Mouse (Mus musculus) forebrain, embryonic 14.5 days (tissue): ENCODE results near the gene Cox5a. TPM values are rescaled to one million over a fixed set of nuclear protein-coding genes. Genes with fewer than 3 reads are reported as not detected.

ENCODE experiments used
- ATAC-seq: fragments of 200-750 bp; cut with Nextera tagmentation; 2 replicates; pipeline ENCODE4 v1.8.0; 2017; ENCODE audit warnings: mild to moderate bottlenecking, moderate library complexity
- DNase-seq: peaks from one replicate; pipeline ENCODE4 v3.0.0-alpha.2; 2015; ENCODE audit warnings: low spot score
- H3K27ac ChIP-seq: fragments of 300-500 bp; sonication (generic); 2 replicates; pipeline ENCODE4 v1.5.1; 2014; ENCODE audit warnings: low read depth, mild to moderate bottlenecking, control low read depth, low read length, moderate library complexity
- H3K27me3 ChIP-seq: fragments of 300-500 bp; sonication (generic); replicated peaks from 2 replicates; pipeline ENCODE4 v1.6.1; 2014; ENCODE audit warnings: low read length, control low read depth, mixed read lengths; ENCODE audit not compliant: control insufficient read depth, insufficient read depth
- H3K36me3 ChIP-seq: fragments of 300-500 bp; sonication (generic); 2 replicates; pipeline ENCODE4 v1.6.1; 2014; ENCODE audit warnings: low read length, control low read depth; ENCODE audit not compliant: control insufficient read depth, insufficient read depth
- H3K4me1 ChIP-seq: fragments of 300-500 bp; sonication (generic); 2 replicates; pipeline ENCODE4 v1.6.1; 2014; ENCODE audit warnings: antibody characterized with exemption, low read length, control low read depth; ENCODE audit not compliant: control insufficient read depth, insufficient read depth
- H3K4me2 ChIP-seq: fragments of 300-500 bp; sonication (generic); 2 replicates; pipeline ENCODE4 v1.6.1; 2014; ENCODE audit warnings: mild to moderate bottlenecking, control low read depth, low read length
- H3K4me3 ChIP-seq: fragments of 300-500 bp; sonication (generic); 2 replicates; pipeline ENCODE4 v1.5.1; 2014; ENCODE audit warnings: low read depth, low read length, control low read depth
- H3K9ac ChIP-seq: fragments of 300-500 bp; sonication (generic); 2 replicates; pipeline ENCODE4 v1.6.1; 2014; ENCODE audit warnings: mild to moderate bottlenecking, low read length, control low read depth, moderate library complexity
- H3K9me3 ChIP-seq: fragments of 300-500 bp; sonication (generic); replicated peaks from 2 replicates; pipeline ENCODE4 v1.6.1; 2016; ENCODE audit warnings: low read length, control low read depth, mixed read lengths; ENCODE audit not compliant: control insufficient read depth
- WGBS: fragments of 180-500 bp; shearing (Covaris S2); extraction: QIAGEN DNeasy Blood & Tissue Kit; methylation state at CpG from one replicate; pipeline ENCODE4 v1.1.7; 2014; 5-methylcytosine and 5-hydroxymethylcytosine counted together
- polyA plus RNA-seq: library from polyadenylated mRNA; unstranded; fragments of >200 nt; fragmentation: Nextera tagmentation; extraction: Ambion mirVana; gene quantifications from 2 replicates; pipeline ENCODE4 v1.2.1, GENCODE M21; 2014

Gene Cox5a
- polyA plus RNA-seq, 1 experiment from 2014 or later: 827 TPM

DNA sequence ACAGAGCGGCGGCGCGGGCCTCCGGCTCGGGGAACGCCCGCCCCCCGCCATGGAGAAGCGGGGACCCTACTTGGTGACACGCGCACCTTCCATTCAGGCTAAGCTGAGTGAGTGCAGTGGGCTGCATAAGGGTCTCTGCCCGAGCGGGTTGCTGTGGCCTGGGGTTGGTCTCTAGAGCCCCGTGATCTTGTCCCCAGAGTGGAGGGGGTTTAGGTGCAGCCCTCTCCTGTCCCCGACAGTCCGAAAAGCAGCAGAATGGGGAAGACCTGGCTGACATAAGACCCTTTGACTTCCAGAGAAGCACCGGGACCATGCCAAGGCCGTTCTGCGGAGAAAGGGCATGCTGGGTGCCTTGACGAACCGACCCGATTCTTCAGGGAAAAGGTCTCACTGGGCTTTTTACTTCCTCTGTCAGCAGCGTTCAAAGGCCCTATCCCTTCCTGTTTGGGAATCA lies 16.7 kb downstream of the Cox5a start:
- H3K27ac ChIP-seq: peak overlapping the region; percentile 86
- under 1% methylated on average over 24 of the region's 24 CpGs for WGBS
- H3K4me3 ChIP-seq: peak overlapping the region; percentile 70
- DNase-seq (peak; percentile 31), ATAC-seq (peak; percentile 79)
- peak overlapping the region; percentile 80 for H3K9ac ChIP-seq
- H3K4me2 ChIP-seq: peak overlapping the region; percentile 65
- peaks cover 60% of the 10 kb centered on the region for H3K36me3 ChIP-seq
- H3K27me3 ChIP-seq: no peaks in the 10 kb centered on the region
- peaks cover 12% of the 10 kb centered on the region for H3K4me1 ChIP-seq
- H3K9me3 ChIP-seq: no peaks in the 10 kb centered on the region

DNA sequence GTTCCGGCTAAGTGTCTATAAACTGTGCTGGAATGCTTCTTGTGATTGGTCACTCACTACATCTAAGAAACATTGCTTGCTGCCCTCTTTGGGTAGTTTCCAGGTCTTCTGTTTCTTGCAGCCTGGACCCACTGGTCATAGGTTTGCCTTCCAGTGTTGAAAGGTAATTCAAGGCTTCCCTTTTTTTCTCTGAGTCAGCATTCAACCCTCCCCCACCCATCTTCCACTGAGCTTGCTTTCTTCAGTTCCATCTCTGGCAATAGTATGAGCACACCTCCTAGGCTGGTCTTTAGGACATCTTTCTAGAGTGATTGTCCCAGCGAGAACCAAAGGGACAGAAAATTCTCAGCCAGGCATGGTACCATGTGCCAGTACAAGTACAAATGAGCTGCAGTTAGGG lies 18.5 kb downstream of the Cox5a start:
- H3K36me3 ChIP-seq: peaks cover 61% of the 10 kb centered on the region

DNA sequence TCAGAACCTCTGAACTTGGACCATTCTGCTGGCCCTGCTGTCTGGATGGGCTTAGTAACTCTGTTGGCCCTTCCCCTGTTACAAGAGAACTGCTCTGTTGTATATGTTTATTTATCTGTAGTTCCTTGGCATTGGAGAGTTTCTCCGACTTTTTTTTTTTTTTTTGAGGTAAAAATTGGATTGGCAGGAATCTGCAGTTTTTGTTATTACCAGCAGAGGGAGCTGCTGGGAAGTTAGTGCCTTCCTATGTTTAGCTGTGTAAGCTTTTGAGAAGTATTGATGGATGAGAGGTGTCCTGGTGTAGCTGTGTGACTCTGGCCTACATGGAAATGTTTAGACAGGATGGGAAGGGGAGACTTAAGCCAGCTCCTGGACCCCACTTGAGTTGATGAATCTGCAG lies 20.2 kb downstream of the Cox5a start:
- 12% methylated on average over 1 of the region's 1 CpGs for WGBS
- H3K4me3 ChIP-seq: no peak overlapping the region
- ATAC-seq: no peak

More for the DNA sequence above, 18.5 kb downstream of the Cox5a start:
- WGBS: 91% methylated on average over 2 of the region's 2 CpGs
- Histone ChIP-seq H3K4me1 (peaks cover 12% of the 10 kb centered on the region), H3K4me2 (no peak overlapping the region), H3K9ac (no peak overlapping the region), H3K9me3 (no peaks in the 10 kb centered on the region), H3K4me3 (no peak overlapping the region), H3K27me3 (no peaks in the 10 kb centered on the region), H3K27ac (no peak overlapping the region)
- ATAC-seq (no peak), DNase-seq (no peak)

DNA sequence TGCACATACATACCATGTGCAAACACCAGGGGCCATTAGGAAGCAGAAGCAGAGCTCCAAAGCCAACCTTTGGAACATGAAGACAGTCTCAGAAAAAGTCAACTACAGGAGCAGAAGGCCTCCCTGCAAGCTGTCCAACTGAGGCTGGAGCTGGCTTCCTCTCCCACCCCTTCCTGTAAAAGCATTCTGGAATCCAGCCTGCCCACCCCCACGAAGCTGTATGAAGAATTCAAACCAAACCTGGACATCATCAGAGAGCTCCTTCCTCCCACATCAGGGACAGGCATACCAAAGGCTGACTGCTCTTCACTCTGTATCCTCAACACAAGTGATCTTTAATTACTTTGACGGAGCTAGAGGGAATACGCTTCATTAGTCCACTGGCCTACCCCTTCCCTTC lies 22.9 kb downstream of the Cox5a start:
- no peak overlapping the region for H3K27ac ChIP-seq
- H3K36me3 ChIP-seq: peaks cover 98% of the 10 kb centered on the region
- DNase-seq: no peak
- no peak overlapping the region for H3K4me3 ChIP-seq
- H3K4me1 ChIP-seq: no peaks in the 10 kb centered on the region
- no peak overlapping the region for H3K9ac ChIP-seq
- no peak overlapping the region for H3K4me2 ChIP-seq
- no peaks in the 10 kb centered on the region for H3K9me3 ChIP-seq
- H3K27me3 ChIP-seq: no peaks in the 10 kb centered on the region
- ATAC-seq: no peak
- WGBS: 82% methylated on average over 3 of the region's 3 CpGs

More for the DNA sequence above, 20.2 kb downstream of the Cox5a start:
- H3K4me1 ChIP-seq: peaks cover 12% of the 10 kb centered on the region
- H3K27me3 ChIP-seq: no peaks in the 10 kb centered on the region
- no peak overlapping the region for H3K9ac ChIP-seq
- H3K36me3 ChIP-seq: peaks cover 73% of the 10 kb centered on the region
- H3K9me3 ChIP-seq: no peaks in the 10 kb centered on the region
- DNase-seq: peak; percentile 78
- H3K27ac ChIP-seq: no peak overlapping the region
- no peak overlapping the region for H3K4me2 ChIP-seq

DNA sequence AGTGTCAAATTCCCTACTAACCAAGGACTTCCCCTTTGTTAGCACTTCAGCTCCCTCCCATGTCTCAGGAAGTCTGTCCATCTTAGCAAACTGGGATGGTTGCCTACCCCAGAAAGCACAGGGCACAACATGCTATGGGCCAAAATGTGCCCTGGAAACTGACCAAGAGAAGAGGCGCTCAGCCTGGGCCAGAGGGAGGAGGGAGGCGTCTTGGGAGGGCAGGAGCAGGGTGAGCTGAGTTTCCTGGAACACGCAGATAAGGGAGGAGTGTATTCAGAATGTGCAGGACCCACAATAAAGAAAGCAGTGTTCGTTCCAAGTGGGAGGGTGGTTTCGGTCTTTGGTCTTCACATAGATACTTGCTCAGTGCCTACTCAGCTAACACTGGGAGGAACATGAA lies 26.2 kb downstream of the Cox5a start:
- Histone ChIP-seq H3K9ac (no peak overlapping the region), H3K9me3 (no peaks in the 10 kb centered on the region), H3K27me3 (no peaks in the 10 kb centered on the region), H3K4me3 (no peak overlapping the region), H3K4me2 (no peak overlapping the region), H3K27ac (no peak overlapping the region), H3K4me1 (peaks cover 5% of the 10 kb centered on the region), H3K36me3 (peaks cover 82% of the 10 kb centered on the region)
- ATAC-seq (no peak), DNase-seq (no peak)
- 86% methylated on average over 5 of the region's 5 CpGs for WGBS

DNA sequence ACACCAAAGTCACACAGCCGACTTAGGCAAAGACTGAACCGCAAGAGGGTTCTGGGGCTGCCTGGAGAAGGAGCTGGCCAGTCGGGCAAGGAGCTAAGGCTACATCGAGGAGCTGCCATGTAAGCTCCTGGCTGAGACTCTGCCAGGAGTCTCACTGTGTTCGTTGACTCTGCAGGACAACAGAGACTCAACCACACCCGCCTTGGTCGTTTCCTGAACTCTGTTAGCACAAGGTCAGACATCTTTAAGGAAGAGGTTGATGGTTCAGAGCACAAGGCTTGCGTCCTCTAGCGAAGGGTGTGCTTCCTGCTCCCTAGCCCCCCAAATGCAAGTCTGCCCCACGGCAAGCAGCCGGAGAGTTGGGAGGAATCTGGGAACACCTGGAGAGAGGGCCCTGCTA lies 26.8 kb downstream of the Cox5a start:
- Histone ChIP-seq H3K9me3 (no peaks in the 10 kb centered on the region), H3K36me3 (peaks cover 76% of the 10 kb centered on the region), H3K27me3 (no peaks in the 10 kb centered on the region), H3K4me3 (no peak overlapping the region), H3K4me1 (peaks cover 5% of the 10 kb centered on the region), H3K9ac (no peak overlapping the region), H3K4me2 (no peak overlapping the region), H3K27ac (no peak overlapping the region)
- no peak for ATAC-seq
- WGBS: 92% methylated on average over 11 of the region's 11 CpGs
- no peak for DNase-seq

DNA sequence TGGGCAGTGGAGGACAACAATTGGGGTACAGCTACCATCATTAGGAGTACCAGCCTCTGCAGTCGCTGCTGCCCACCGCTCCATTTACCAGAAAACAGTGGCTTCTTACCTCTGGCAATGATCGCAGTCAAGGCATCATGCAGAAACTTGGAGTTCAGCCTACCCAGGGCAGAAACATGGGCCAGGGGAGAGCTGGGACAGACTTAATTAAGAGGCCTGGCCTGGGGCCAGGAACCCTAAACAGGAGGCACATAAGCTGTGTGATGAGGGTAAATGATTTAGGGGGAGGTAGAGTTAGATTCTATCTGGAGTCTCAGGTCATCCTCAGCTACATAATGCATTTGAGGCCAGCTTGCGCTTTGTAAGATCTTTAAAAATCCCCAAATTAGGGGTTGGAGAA lies 28.1 kb downstream of the Cox5a start:
- H3K4me3 ChIP-seq: no peak overlapping the region
- no peak overlapping the region for H3K27ac ChIP-seq
- H3K27me3 ChIP-seq: no peaks in the 10 kb centered on the region
- DNase-seq (peak; percentile 61), ATAC-seq (no peak)
- peaks cover 5% of the 10 kb centered on the region for H3K4me1 ChIP-seq
- H3K4me2 ChIP-seq: no peak overlapping the region
- no peaks in the 10 kb centered on the region for H3K9me3 ChIP-seq
- H3K9ac ChIP-seq: no peak overlapping the region
- peaks cover 63% of the 10 kb centered on the region for H3K36me3 ChIP-seq
- 77% methylated on average over 4 of the region's 4 CpGs for WGBS

DNA sequence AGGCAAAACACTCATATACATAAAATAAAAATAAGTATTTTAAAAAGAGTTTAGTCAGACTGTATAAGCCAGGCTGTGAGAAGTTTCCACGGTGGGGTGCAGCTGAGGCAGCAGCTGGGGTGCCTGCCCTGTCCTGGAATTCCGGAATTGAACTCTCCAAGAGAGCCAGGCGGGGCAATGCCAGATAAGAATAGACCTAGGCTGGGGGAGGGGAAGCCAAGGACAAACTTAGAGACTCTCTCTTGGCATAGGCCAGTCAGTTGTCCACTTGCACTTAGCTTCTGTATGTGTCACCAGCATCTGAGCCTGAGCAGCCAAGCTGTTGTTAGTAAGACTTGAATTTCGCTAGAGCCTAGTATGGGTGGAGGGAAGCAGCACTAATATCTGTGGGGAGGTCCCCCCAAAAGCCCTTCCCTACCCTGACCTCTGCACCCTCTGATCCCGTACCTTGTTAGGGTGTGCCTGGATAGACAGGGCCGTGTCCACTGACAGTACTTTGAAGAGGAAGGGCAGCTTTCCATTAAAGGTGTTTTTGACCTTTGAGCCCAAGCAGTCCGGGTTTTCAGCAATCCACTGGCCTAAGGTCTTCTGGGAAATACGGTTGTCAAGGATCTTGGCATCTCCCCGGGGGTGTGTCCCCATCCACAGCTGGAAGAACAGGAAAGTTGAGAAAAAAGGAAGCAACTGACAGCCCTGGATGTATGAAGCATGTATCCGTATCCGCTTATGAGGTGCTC lies 29.2 kb downstream of the Cox5a start:
- Histone ChIP-seq H3K27ac (no peak overlapping the region), H3K9ac (no peak overlapping the region), H3K4me3 (no peak overlapping the region), H3K4me2 (no peak overlapping the region), H3K4me1 (peaks cover 5% of the 10 kb centered on the region), H3K9me3 (no peaks in the 10 kb centered on the region), H3K27me3 (no peaks in the 10 kb centered on the region), H3K36me3 (peaks cover 52% of the 10 kb centered on the region)
- ATAC-seq: no peak
- DNase-seq: no peak
- 90% methylated on average over 11 of the region's 11 CpGs for WGBS

DNA sequence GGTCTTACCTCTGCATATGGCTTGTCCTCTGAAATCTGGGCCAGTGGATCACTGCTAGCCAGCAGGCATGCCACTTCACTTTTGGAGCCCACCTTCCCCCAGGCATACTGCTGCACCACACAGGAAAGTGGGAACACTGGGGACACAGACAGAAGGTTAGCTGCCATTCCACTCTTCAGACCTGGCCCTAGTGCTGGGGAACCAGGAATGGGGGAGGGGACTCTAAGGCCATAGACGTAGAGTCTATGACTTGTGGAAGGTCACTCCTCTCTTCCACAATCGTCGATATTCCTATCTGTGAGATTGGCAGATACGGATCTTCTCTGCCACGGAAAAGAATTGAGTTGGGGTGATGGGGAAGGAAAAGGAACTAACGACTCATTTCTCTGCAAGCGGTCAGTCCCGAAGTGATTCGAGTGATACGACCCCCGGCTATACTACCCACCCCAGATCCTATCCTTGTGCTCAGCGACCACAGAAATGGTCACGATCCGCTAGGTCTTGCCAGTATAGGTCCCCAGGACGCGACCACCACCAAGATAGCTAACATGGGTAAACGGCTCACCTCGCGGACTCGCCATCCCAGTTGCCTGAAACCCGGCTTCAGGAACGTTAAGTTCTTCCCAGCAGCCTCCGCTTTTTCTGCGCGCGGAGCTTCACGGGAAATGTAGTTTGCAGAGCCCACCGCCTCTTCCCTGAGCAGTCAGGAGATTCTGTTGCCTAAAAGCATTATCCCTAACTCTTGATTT lies 31.2 kb downstream of the Cox5a start, which contains the start of gene Mpi:
Mpi (minus strand) TSS at position 625 of the 749 bp plus-strand sequence.
- H3K27ac ChIP-seq: no peak within 1 kb of the TSS
- WGBS: under 1% methylated on average over 28 of the region's 28 CpGs
- ATAC-seq: peak; percentile 78

More for the DNA sequence above, 31.2 kb downstream of the Cox5a start, which contains the start of gene Mpi:
- peak; percentile 87 for DNase-seq
- Histone ChIP-seq H3K4me3 (peak within 1 kb of the TSS; percentile 54), H3K36me3 (peaks cover 32% of the 10 kb centered on the region), H3K27me3 (no peaks in the 10 kb centered on the region), H3K4me1 (peaks cover 5% of the 10 kb centered on the region), H3K9me3 (no peaks in the 10 kb centered on the region), H3K9ac (peak within 1 kb of the TSS; percentile 75), H3K4me2 (peak within 1 kb of the TSS; percentile 56)
